Mouse (Mus musculus) embryonic fibroblast, embryonic 13.5 days (primary cell): ENCODE measurements around the gene Glce. TPM values are rescaled to one million over a fixed set of nuclear protein-coding genes. Genes with fewer than 3 reads are reported as not detected.

ENCODE experiments used
- H3K27ac ChIP-seq: 2 replicates; pipeline ENCODE4 v1.5.1; 2012; ENCODE audit warnings: low read length, control low read depth, inconsistent platforms; ENCODE audit not compliant: insufficient read depth
- H3K4me1 ChIP-seq: 2 replicates; pipeline ENCODE4 v1.6.1; 2011; ENCODE audit warnings: low read length; ENCODE audit not compliant: control insufficient read depth, insufficient read depth
- H3K4me3 ChIP-seq: 2 replicates; pipeline ENCODE4 v1.5.1; 2011; ENCODE audit warnings: mild to moderate bottlenecking, control low read depth, low read length; ENCODE audit not compliant: insufficient read depth
- CTCF ChIP-seq: IDR thresholded peaks from 2 replicates; pipeline ENCODE4 v1.5.1; 2011; ENCODE audit warnings: mild to moderate bottlenecking, control low read depth, low read length, moderate library complexity, borderline replicate concordance; ENCODE audit not compliant: insufficient read depth
- POLR2A ChIP-seq: IDR thresholded peaks from 2 replicates; pipeline ENCODE4 v1.6.1; 2011; ENCODE audit warnings: low read depth, mild to moderate bottlenecking, control low read depth, low read length, moderate library complexity
- polyA plus RNA-seq: library from polyadenylated mRNA; stranded (reverse); fragments of >200 nt; gene quantifications from 2 replicates; pipeline ENCODE4 v1.2.4, GENCODE M21; 2011; ENCODE audit warnings: low read depth; ENCODE audit not compliant: missing spikeins, insufficient read length

The Glce gene
- polyA plus RNA-seq, 1 experiment = 83.4 TPM

- H3K27ac ChIP-seq = no peak overlapping the region
- H3K4me1 ChIP-seq = no peaks in the 10 kb centered on the region
- H3K4me3 ChIP-seq = no peak overlapping the region
- TF ChIP-seq POLR2A (no peak), CTCF (no peak)
Measured at GRCm38 (mm10) chr9:62082986-62083385, 39.5 kb downstream of the Glce start.

- Histone ChIP-seq H3K27ac (no peak overlapping the region), H3K4me1 (no peaks in the 10 kb centered on the region), H3K4me3 (no peak overlapping the region)
- TF ChIP-seq POLR2A (no peak), CTCF (no peak)
Measured at GRCm38 (mm10) chr9:62081542-62081941, 40.9 kb downstream of the Glce start.

DNA sequence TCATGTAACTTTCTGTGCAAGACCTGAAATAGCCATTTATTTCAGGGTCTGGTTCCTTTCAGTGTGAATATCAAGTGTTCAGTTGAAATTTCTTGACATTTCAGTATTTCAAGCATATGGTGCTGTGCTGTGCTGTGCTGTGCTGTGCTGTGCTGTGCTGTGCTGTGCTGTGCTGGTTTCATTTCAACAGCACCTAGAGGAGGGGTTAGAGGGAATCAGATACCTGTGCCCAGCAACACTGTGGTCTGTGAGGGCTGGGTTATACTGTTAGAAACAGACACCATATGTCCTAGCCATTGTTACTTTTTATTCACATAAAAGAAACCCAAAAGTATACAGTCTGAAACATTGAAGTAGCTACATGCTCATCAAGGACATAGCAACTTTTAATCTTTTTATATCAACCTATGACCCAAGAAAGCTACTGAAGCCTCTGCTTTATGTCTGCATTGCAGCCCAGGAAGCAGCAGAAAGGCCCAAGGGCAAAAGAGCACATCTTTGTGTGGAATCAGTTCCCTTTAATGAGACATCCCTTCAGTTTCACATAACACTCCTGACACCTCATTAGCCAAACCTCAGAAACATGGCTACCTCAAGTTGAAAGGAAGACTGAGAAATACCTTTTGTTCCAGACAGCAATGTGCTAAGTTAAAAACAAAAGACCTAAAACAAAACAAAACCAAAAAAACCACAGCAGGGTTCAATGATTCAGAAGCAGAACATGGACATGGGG lies 42.3 kb downstream of the Glce start:
- Histone ChIP-seq H3K27ac (no peak overlapping the region), H3K4me1 (no peaks in the 10 kb centered on the region), H3K4me3 (no peak overlapping the region)
- TF ChIP-seq CTCF (no peak), POLR2A (no peak)

- H3K27ac ChIP-seq = no peak overlapping the region
- TF ChIP-seq POLR2A (no peak), CTCF (no peak)
- H3K4me3 ChIP-seq = no peak overlapping the region
- no peaks in the 10 kb centered on the region for H3K4me1 ChIP-seq
Measured at GRCm38 (mm10) chr9:62062234-62062633, 60.2 kb downstream of the Glce start.

GRCm38 (mm10) chr9:62060431-62060830 lies 62.0 kb downstream of the Glce start:
- Histone ChIP-seq H3K4me1 (no peaks in the 10 kb centered on the region; the same call in 1 of the 2 replicates), H3K27ac (no peak overlapping the region), H3K4me3 (no peak overlapping the region)
- TF ChIP-seq CTCF (no peak), POLR2A (no peak)

DNA sequence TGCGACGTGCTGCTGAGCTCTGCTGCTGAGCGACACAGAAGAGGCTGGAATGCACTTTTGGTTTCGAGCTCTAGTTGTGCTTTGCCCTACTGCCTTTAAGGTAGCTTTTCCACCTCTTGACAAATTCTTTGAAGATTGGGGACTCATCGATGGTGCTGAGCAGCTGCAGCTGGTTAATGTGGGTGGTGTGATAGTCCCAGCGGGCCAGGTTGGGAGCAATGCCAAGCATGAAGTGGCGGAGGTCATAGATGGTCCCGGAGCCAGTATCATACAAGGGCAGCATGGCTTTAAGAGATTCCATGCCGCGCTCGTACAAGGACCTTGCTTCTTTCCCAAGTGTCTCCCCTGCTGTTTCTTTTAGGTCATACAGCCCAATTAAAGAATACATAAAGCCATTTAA lies 62.5 kb downstream of the Glce start:
- H3K4me1 ChIP-seq = no peaks in the 10 kb centered on the region; the same call in 1 of the 2 replicates
- no peak overlapping the region for H3K27ac ChIP-seq
- TF ChIP-seq CTCF = no peak
- TF ChIP-seq POLR2A = no peak
- H3K4me3 ChIP-seq = no peak overlapping the region

GRCm38 (mm10) chr9:62057881-62058506 lies 64.5 kb downstream of the Glce start:
- H3K4me3 ChIP-seq = no peak overlapping the region
- TF ChIP-seq POLR2A = no peak
- no peak for TF ChIP-seq CTCF
- H3K27ac ChIP-seq = no peak overlapping the region
- H3K4me1 ChIP-seq = no peaks in the 10 kb centered on the region; the same call in 1 of the 2 replicates

DNA sequence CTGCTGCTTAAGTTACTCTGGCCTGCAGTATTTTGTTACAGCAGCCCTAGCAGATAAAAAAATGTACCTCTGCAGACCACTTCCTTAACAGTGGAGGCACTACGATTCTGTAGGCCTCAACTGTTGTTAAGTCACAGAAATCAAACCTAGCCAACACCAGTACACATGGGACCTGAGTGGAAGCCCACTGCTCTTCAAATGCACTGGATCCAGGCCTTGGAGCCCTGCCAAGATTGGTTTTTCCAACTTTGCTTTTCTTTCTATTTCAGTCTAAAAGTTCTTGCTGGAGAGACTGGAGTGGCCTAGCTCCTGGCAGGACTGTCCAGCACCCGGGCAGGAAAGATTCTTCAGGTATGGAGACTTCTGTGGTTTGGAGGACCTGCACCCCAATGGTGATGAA lies 66.2 kb downstream of the Glce start:
- TF ChIP-seq CTCF (no peak), POLR2A (no peak)
- Histone ChIP-seq H3K27ac (no peak overlapping the region), H3K4me1 (no peaks in the 10 kb centered on the region; the same call in 1 of the 2 replicates), H3K4me3 (no peak overlapping the region)

- TF ChIP-seq POLR2A (no peak), CTCF (peak; percentile 39; the same call in 1 of the 2 replicates)
- H3K4me1 ChIP-seq = no peaks in the 10 kb centered on the region
- H3K27ac ChIP-seq = no peak overlapping the region
- H3K4me3 ChIP-seq = no peak overlapping the region
Measured at GRCm38 (mm10) chr9:62050801-62051200, 71.7 kb downstream of the Glce start.

GRCm38 (mm10) chr9:62049166-62049565 lies 73.3 kb downstream of the Glce start:
- H3K4me1 ChIP-seq = no peaks in the 10 kb centered on the region
- TF ChIP-seq CTCF = no peak
- no peak for TF ChIP-seq POLR2A

More at GRCm38 (mm10) chr9:62049166-62049565, 73.3 kb downstream of the Glce start:
- H3K27ac ChIP-seq = no peak overlapping the region
- no peak overlapping the region for H3K4me3 ChIP-seq
